Mouse (Mus musculus) hindbrain, embryonic 12.5 days (tissue): ENCODE results near the gene Gsto2. TPM values are rescaled to one million over a fixed set of nuclear protein-coding genes. Genes with fewer than 3 reads are reported as not detected.

ENCODE experiments used
- ATAC-seq: fragments of 200-750 bp; cut with Nextera tagmentation; 2 replicates; pipeline ENCODE4 v1.8.0; 2017; ENCODE audit warnings: moderate TSS enrichment; ENCODE audit not compliant: low FRiP score
- H3K27ac ChIP-seq: fragments of 300-500 bp; sonication (generic); 2 replicates; pipeline ENCODE4 v1.5.1; 2016; ENCODE audit warnings: mild to moderate bottlenecking
- H3K27me3 ChIP-seq: fragments of 300-500 bp; sonication (generic); 2 replicates; pipeline ENCODE4 v1.6.1; 2016; ENCODE audit warnings: mild to moderate bottlenecking
- H3K36me3 ChIP-seq: fragments of 300-500 bp; sonication (generic); 2 replicates; pipeline ENCODE4 v1.6.1; 2016; ENCODE audit warnings: mild to moderate bottlenecking
- H3K4me1 ChIP-seq: fragments of 300-500 bp; sonication (generic); 2 replicates; pipeline ENCODE4 v1.6.1; 2016
- H3K4me2 ChIP-seq: fragments of 300-500 bp; sonication (generic); replicated peaks from 2 replicates; pipeline ENCODE4 v1.6.1; 2016; ENCODE audit warnings: mild to moderate bottlenecking
- H3K4me3 ChIP-seq: fragments of 300-500 bp; sonication (generic); 2 replicates; pipeline ENCODE4 v1.5.1; 2016; ENCODE audit warnings: mild to moderate bottlenecking
- H3K9ac ChIP-seq: fragments of 300-500 bp; sonication (generic); 2 replicates; pipeline ENCODE4 v1.6.1; 2016; ENCODE audit warnings: mild to moderate bottlenecking, moderate library complexity
- H3K9me3 ChIP-seq: fragments of 300-500 bp; sonication (generic); replicated peaks from 2 replicates; pipeline ENCODE4 v1.6.1; 2016; ENCODE audit warnings: mild to moderate bottlenecking
- WGBS: fragments of 180-500 bp; shearing (Covaris S2); methylation state at CpG from one replicate; pipeline ENCODE4 v1.1.7; 2016; 5-methylcytosine and 5-hydroxymethylcytosine counted together
- polyA plus RNA-seq: library from polyadenylated mRNA; unstranded; fragments of >200 nt; fragmentation: Nextera tagmentation; extraction: Ambion mirVana; gene quantifications from 2 replicates; pipeline ENCODE4 v1.2.1, GENCODE M21; 2016

Gsto2 gene
- polyA plus RNA-seq, 1 experiment from 2014 or later, result 0.96 TPM

DNA sequence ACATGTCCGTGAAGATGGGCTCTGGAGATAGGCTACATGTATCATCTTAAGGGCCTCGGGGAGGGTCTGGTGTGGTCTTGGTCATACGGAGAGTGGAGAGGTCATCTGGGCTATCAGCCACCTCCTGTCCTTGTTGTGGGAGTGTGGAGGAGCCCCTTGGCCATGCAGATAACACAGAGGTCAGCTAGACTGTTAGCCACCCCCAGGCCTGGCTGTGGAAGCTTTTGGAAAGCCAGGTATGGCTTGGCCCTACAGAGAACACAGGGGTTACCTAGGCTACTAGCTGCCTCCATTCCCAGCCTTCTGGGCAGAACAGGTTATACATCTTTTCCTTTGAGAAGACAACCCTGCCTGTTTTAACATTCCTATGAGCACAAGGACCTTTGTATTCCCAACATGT, 2.8 kb upstream of the Gsto2 start:
- H3K9ac ChIP-seq, result no peak overlapping the region
- no peaks in the 10 kb centered on the region for H3K9me3 ChIP-seq
- H3K27me3 ChIP-seq, result no peaks in the 10 kb centered on the region
- ATAC-seq, result no peak
- 0 out of 2 replicates have a peak, but pooled peaks cover 6% of the 10 kb centered on the region for H3K36me3 ChIP-seq
- 95% methylated on average over 3 of the region's 3 CpGs for WGBS
- H3K27ac ChIP-seq, result no peak overlapping the region
- H3K4me3 ChIP-seq, result no peak overlapping the region
- H3K4me2 ChIP-seq, result no peak overlapping the region
- peaks cover 7% of the 10 kb centered on the region for H3K4me1 ChIP-seq

DNA sequence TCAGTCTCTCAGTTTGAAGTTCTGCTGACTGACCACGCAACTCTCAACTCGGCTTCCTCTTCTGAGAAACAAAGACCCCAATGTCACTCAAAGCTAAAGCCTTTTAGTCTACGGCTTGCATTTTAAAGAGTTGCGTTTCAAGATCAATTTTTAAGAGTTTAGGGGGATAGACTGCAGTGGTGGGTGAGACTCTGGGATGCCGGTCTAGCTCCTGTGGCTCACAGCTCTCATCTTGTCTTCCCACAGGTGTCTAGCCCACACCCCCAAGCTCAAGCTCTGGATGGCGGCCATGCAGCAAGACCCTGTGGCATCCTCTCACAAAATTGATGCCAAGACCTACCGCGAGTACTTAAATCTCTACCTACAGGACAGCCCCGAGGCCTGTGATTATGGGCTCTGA, 1.3 kb upstream of the Gsto2 start:
- ATAC-seq, result no peak
- no peak overlapping the region for H3K9ac ChIP-seq
- H3K27me3 ChIP-seq, result no peaks in the 10 kb centered on the region
- 0 out of 2 replicates have a peak, but pooled peaks cover 6% of the 10 kb centered on the region for H3K36me3 ChIP-seq
- H3K9me3 ChIP-seq, result no peaks in the 10 kb centered on the region
- H3K4me3 ChIP-seq, result no peak overlapping the region
- no peak overlapping the region for H3K27ac ChIP-seq
- peaks cover 5% of the 10 kb centered on the region for H3K4me1 ChIP-seq
- 97% methylated on average over 9 of the region's 9 CpGs for WGBS
- H3K4me2 ChIP-seq, result no peak overlapping the region

DNA sequence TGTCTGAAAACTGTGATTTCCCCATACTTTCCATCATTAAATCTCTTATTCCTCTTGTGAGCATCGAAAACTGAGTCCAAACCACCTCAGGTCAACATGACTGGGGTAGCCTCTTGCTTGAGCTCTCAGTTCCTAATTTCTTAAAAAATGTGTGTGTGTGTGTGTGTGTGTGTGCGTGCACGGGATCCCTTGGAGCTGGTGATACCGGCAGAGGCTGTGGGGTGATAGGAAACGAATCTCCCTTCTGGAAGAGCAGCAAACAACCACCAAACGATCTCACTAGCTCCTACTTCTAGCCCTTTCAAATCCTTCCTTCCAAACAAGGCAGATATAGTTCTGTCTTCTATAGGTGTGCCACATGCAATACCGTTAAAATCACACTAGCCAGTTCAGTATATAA, 613 bp upstream of the Gsto2 start:
- Histone ChIP-seq H3K9ac (peak overlapping the region; percentile 82), H3K9me3 (no peaks in the 10 kb centered on the region), H3K4me1 (peaks cover 5% of the 10 kb centered on the region), H3K27ac (no peak overlapping the region), H3K4me2 (peak overlapping the region; percentile 76), H3K27me3 (peaks cover under 1% of the 10 kb centered on the region; the same call in 1 of the 2 replicates), H3K4me3 (peak overlapping the region; percentile 68), H3K36me3 (0 out of 2 replicates have a peak, but pooled peaks cover 6% of the 10 kb centered on the region)
- no peak for ATAC-seq
- 84% methylated on average over 7 of the region's 7 CpGs for WGBS

DNA sequence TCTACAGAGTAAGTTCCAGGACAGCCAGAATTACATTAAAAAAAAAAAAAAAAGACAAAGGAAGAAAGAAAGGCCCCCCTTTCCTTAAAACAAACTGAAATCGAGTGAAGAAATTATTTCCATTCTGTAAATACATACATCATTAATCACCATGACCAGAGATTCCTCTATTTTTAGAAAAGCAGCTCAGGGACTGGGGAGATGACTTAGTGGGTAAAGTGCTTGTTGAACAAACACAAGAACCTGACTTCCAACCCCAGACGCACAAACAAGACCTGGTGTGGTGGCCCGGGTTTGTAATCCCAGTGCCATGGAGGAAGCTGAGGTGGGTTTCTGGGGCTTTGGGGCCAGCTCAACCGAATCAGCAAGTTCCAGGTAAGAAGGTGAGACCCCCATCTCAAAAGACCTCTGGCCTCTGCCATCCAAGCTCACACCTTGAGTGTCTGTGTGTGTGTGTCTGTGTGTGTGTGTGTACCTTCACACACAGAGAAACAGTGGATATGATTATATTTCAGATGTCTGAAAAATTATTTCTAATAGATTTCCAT, 2.4 kb downstream of the Gsto2 start:
- H3K9me3 ChIP-seq, result no peaks in the 10 kb centered on the region
- 76% methylated on average over 4 of the region's 4 CpGs for WGBS
- H3K27me3 ChIP-seq, result peaks cover 3% of the 10 kb centered on the region; the same call in 1 of the 2 replicates
- 0 out of 2 replicates have a peak, but pooled peaks cover 6% of the 10 kb centered on the region for H3K36me3 ChIP-seq
- H3K4me1 ChIP-seq, result peaks cover 5% of the 10 kb centered on the region
- H3K9ac ChIP-seq, result no peak overlapping the region
- no peak overlapping the region for H3K27ac ChIP-seq
- ATAC-seq, result no peak
- no peak overlapping the region for H3K4me2 ChIP-seq
- H3K4me3 ChIP-seq, result no peak overlapping the region

DNA sequence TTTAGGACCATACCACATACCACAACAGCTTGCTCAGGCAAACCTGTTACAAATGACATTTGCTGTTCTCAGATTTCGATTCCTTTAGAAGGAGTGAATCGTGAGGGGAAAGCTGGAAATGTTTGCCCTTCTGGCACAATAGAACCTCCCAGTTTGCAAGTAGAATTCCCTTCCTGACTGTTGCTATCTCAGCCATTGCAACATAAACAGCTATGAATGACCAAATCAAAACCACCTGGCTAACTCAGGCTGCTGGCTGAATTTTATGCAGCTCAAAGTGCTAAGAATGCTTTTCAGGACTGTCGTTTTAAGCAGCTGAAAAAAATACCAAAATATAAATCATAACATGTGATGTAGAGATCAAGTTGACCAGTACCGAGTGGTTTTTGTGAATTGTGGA, 3.6 kb downstream of the Gsto2 start:
- H3K9me3 ChIP-seq, result no peaks in the 10 kb centered on the region
- WGBS, result 68% methylated on average over 4 of the region's 4 CpGs

DNA sequence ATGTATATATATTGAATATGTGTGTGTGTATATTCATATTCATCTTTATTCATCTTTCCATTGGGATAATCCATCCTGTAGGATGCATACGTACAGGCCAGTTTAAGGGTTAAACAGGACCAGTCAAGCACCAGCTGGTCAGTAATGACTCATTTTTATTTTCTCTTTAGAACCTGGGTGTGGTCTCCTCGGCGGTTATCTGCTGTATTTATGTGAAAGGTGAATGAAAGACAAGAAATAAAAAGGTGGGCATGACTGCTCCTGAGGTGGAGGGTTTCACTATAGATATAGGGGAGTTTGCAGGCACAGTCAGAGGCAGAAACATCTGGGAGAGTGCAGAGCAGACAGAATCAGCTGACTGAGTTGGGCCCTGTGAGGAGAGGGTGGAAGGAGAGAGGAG, 4.2 kb downstream of the Gsto2 start:
- H3K9me3 ChIP-seq, result no peaks in the 10 kb centered on the region
- H3K4me3 ChIP-seq, result no peak overlapping the region
- H3K27me3 ChIP-seq, result peaks cover 3% of the 10 kb centered on the region; the same call in 1 of the 2 replicates
- peaks cover 5% of the 10 kb centered on the region for H3K4me1 ChIP-seq
- H3K4me2 ChIP-seq, result no peak overlapping the region
- no peak for ATAC-seq
- no peak overlapping the region for H3K9ac ChIP-seq
- H3K27ac ChIP-seq, result no peak overlapping the region
- H3K36me3 ChIP-seq, result no peaks in the 10 kb centered on the region
- 75% methylated on average over 3 of the region's 3 CpGs for WGBS

More for the DNA sequence above, 3.6 kb downstream of the Gsto2 start:
- no peak overlapping the region for H3K4me3 ChIP-seq
- no peak for ATAC-seq
- H3K36me3 ChIP-seq, result 0 out of 2 replicates have a peak, but pooled peaks cover 4% of the 10 kb centered on the region
- peaks cover 3% of the 10 kb centered on the region; the same call in 1 of the 2 replicates for H3K27me3 ChIP-seq
- H3K4me2 ChIP-seq, result no peak overlapping the region
- peaks cover 5% of the 10 kb centered on the region for H3K4me1 ChIP-seq
- no peak overlapping the region for H3K9ac ChIP-seq
- no peak overlapping the region for H3K27ac ChIP-seq

DNA sequence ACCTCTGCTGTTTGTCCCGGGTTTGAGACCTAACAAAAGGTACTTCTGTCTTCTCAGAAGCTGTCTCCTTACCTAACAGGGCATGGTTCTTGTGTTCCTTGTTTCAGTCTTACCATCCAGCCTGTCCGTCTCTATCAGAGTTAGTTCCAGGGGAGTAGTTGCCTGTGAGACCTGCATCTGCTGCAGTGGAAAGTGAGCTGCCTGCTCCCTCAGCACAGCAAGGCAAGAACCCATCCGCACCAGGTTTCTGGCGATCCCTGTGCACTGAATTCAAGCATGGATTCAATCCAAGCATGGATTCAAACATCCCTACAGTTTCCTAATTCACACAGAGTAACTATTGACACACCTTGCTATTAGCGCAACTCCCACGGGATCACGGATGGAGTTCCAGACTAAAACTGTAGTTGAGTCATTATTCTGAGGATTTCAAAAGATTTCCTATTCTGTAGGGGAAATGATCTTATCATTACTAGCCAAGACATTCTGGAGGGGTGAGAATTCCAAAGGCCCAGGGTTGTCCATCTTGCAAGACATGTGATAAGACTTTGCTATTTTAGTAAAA, 4.8 kb downstream of the Gsto2 start:
- WGBS, result 81% methylated on average over 7 of the region's 7 CpGs
- Histone ChIP-seq H3K4me3 (no peak overlapping the region), H3K9me3 (no peaks in the 10 kb centered on the region), H3K27ac (no peak overlapping the region), H3K36me3 (no peaks in the 10 kb centered on the region), H3K4me1 (no peaks in the 10 kb centered on the region), H3K27me3 (peaks cover 3% of the 10 kb centered on the region; the same call in 1 of the 2 replicates), H3K4me2 (no peak overlapping the region), H3K9ac (no peak overlapping the region)
- no peak for ATAC-seq

DNA sequence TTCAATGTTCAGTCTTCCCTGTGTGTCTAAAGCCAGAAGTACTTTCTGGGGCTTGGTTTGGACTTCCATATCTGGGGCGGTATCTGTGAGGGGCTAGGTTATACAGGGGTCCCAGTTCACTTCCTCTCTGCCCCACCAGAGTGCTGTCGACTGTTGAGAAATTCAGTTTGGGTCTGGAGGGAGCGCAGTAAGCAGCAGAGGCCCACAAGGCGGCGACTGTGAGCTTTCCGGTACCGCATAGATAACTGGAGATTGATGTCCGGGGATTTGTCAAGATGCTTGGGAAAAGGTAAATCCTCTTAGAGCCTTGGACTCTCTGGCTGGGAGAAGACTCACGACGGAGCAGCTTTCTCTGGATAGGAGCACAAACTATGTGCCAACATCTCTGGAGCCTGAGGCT, 6.2 kb downstream of the Gsto2 start:
- H3K4me2 ChIP-seq, result no peak overlapping the region
- H3K9ac ChIP-seq, result no peak overlapping the region
- no peaks in the 10 kb centered on the region for H3K4me1 ChIP-seq
- peaks cover 3% of the 10 kb centered on the region; the same call in 1 of the 2 replicates for H3K27me3 ChIP-seq
- no peaks in the 10 kb centered on the region for H3K36me3 ChIP-seq
- H3K9me3 ChIP-seq, result no peaks in the 10 kb centered on the region
- H3K27ac ChIP-seq, result no peak overlapping the region
- WGBS, result 27% methylated on average over 10 of the region's 10 CpGs
- no peak overlapping the region for H3K4me3 ChIP-seq
- no peak for ATAC-seq

DNA sequence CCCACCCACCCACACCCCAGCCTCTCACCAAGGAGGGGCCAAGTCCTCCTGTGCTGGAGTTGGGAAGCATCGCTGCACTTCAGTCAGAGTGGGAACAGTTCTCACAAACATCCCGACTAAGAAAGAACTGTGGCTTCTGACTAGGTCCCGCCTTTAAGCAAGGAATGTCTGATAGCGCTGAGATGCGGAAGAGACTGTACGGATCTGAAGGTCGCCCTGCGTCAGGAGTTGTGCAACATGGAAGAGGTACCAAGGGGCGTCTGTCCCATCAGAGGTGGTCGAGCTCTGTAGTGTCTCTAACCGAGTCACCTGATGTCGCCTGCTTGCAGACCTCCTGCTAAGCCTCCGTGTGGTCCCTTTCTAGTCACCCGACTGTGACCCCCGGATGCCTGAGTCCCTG, 10.9 kb downstream of the Gsto2 start:
- WGBS, result 76% methylated on average over 15 of the region's 15 CpGs
- Histone ChIP-seq H3K27ac (no peak overlapping the region), H3K4me3 (no peak overlapping the region), H3K9ac (no peak overlapping the region), H3K4me2 (no peak overlapping the region), H3K27me3 (no peaks in the 10 kb centered on the region), H3K36me3 (no peaks in the 10 kb centered on the region), H3K4me1 (peaks cover 4% of the 10 kb centered on the region; the same call in 1 of the 2 replicates), H3K9me3 (no peaks in the 10 kb centered on the region)
- ATAC-seq, result no peak

DNA sequence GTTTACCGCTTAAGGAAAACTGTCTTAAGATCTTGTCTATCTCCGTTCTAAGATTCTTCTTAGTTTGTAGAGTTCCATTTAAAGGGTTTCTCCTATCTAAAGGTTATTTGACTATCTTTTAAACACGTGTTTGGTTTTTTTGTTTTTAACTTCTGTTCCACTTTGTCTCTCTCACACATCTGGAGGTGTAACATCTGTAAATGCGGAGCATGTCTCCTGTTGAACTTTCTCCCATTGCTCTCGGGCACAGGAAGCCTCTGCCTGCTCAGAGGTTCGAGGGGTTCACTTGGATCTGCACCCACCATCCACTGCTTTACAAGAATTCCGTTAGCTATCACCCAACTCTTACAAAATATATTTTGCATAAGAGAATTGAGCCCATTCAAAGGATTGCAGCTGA, 16.2 kb downstream of the Gsto2 start:
- H3K9ac ChIP-seq, result no peak overlapping the region
- H3K27ac ChIP-seq, result no peak overlapping the region
- no peaks in the 10 kb centered on the region for H3K9me3 ChIP-seq
- H3K4me1 ChIP-seq, result peaks cover 18% of the 10 kb centered on the region
- 85% methylated on average over 7 of the region's 7 CpGs for WGBS
- H3K4me3 ChIP-seq, result no peak overlapping the region
- ATAC-seq, result no peak
- no peaks in the 10 kb centered on the region for H3K36me3 ChIP-seq
- H3K4me2 ChIP-seq, result no peak overlapping the region
- H3K27me3 ChIP-seq, result no peaks in the 10 kb centered on the region

DNA sequence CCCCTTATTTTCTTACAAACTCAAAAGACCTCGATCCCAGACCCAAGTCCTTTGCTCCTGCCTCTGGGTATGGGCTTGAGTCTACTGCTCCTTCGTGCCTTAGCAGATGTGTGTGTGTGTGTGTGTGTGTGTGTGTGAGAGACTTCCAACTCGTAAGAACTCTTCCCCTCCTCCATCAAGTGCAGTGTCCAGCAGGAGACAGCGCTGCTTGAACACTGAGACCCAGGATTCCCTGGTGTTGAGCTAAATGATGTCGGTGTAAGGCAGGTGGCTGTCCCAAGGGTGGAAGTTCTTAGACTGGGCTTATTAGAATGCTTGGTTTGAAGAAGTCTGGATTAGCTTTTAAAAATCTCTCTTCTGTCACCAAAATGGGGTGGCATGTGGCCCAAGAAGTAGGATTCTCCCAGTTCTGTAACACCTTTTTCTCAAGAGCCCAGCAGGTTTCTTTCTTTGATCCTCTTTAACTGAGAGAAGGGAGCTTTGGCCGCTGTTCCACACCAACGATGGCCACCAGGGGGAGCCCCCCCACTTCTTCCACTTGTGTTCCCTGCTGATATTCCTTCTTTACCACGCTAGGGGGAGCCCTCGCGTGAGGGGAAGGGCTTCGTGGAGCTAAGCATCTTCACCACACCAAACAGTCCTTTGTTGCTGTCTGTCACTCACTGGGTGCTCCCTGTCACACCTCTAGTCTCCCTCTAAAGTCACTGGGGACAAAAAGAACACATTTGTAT, 17.0 kb downstream of the Gsto2 start:
- H3K4me2 ChIP-seq, result no peak overlapping the region
- no peaks in the 10 kb centered on the region for H3K36me3 ChIP-seq
- no peak overlapping the region for H3K4me3 ChIP-seq
- H3K4me1 ChIP-seq, result peaks cover 18% of the 10 kb centered on the region
- no peaks in the 10 kb centered on the region for H3K27me3 ChIP-seq
- 30% methylated on average over 11 of the region's 11 CpGs for WGBS
- H3K27ac ChIP-seq, result no peak overlapping the region
- peak; percentile 78 for ATAC-seq
- no peak overlapping the region for H3K9ac ChIP-seq
- H3K9me3 ChIP-seq, result no peaks in the 10 kb centered on the region

DNA sequence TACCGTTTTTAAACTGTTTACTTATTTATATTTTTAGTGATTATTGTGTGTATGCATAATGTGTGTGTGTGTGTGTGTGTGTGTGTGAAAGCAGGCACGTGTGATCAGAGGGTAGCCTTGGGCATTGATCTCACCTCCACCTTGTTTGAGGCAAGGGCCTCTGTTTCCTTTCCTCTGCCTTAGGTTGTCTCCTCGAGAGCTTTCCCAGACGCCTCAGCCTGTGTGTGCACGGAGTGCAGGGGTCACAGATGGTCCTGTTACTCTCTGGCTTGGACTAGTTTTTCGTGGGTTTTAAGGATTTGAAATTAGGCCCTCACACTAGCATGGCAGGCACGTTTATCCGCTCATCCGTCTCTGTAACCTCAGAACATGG, 17.5 kb downstream of the Gsto2 start:
- 64% methylated on average over 9 of the region's 9 CpGs for WGBS
- no peak overlapping the region for H3K27ac ChIP-seq

More for the DNA sequence above, 17.5 kb downstream of the Gsto2 start:
- peak; percentile 51 for ATAC-seq
- Histone ChIP-seq H3K4me2 (no peak overlapping the region), H3K36me3 (no peaks in the 10 kb centered on the region), H3K9ac (no peak overlapping the region), H3K9me3 (no peaks in the 10 kb centered on the region), H3K4me1 (peaks cover 18% of the 10 kb centered on the region), H3K27me3 (no peaks in the 10 kb centered on the region), H3K4me3 (no peak overlapping the region)
